Mouse (Mus musculus): Measurements from ENCODE around the gene Sorcs2.

DNA sequence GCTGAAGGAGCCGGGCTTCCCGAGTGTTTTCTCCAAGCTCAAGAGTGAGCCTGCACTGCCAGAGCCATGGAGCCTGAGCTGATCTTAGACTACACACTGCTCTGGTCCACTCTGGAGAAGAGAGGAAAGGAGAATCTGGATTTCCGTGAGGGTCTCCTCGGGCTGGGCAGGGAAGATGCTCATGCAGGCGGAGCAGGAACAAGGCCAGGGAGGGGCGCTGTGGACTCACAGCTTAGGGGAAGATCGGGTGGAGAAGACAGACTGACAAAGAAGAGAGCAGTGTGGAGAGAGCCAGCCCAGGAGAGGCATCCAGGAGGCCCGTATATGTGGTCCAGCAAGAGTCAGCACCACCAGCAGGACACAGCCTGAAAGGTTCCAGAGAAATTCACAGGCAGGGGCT, 248.8 kb downstream of the Sorcs2 start:
- TF ChIP-seq EP300 (optimal IDR thresholded peaks at IDR 0.05) (no peak), CTCF (IDR thresholded peaks at IDR 0.05; ENCODE audit: low read depth) (peak; percentile 51; the same call in 1 of the 2 replicates)

Measured in stomach, postnatal 0 days (tissue).